Mouse (Mus musculus) ES-Bruce4 (cell line): ENCODE measurements around the gene Slc2a10.

Experiments used
- CTCF ChIP-seq: IDR thresholded peaks from one replicate; pipeline ENCODE4 v1.8.1; 2011; ENCODE audit warnings: low read depth, low read length
- EP300 ChIP-seq: IDR thresholded peaks from 2 replicates; pipeline ENCODE4 v1.6.1; 2011; ENCODE audit warnings: low read depth, low read length; ENCODE audit not compliant: insufficient read depth

DNA sequence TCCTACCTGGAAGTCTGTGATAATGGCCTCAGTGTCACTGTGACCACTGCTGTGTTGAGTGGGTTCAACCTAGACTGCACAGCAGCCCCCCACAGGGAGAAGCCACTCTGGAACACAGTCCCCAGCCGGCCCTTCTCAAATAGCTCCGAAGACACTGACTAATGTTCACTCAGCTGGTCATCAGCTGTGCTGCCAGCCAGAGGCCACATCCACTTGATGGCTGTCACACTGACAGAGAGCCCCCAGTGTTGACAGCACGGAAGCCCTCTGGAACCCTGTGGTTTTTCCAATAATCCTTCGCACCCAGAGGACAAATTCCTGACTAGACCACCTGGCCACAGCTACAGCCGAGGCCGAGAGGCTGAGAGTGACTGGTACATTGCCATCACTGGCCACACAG, 30.2 kb downstream of the Slc2a10 start:
- no peak for TF ChIP-seq EP300
- TF ChIP-seq CTCF: no peak
